Mouse (Mus musculus) thymus, postnatal 36 days (tissue): ENCODE measurements around the gene Git1.
A peak's percentile ranks its signal among the peaks of the same experiment; 100 is the strongest.

ENCODE experiments used
- DNase-seq, 2 experiments: peaks; one replicate each; pipeline ENCODE4 v3.0.0; 2022; ENCODE audit warnings: mixed read lengths in 2 of 2

The Git1 gene

DNA sequence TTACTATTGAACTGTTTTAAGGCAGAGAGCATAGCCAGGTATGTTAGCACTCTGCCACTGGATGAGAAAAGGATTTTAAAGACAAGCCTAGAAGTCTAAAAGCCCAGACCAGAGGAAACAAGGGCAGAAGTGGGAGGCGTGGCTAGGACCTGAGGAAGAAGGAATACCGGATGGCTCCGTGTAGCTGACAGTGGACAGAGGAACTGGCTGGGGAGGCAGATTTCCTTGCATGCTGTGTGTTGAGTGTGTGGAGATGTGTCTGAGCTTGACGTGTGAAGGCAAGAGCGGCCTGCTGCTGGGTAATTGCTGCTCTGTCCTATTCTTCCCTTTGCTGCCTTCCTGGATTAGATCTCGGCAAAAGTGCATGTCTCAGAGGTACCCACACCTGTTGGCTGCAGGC is 9.1 kb downstream of the Git1 start:
- DNase-seq = no peak

DNA sequence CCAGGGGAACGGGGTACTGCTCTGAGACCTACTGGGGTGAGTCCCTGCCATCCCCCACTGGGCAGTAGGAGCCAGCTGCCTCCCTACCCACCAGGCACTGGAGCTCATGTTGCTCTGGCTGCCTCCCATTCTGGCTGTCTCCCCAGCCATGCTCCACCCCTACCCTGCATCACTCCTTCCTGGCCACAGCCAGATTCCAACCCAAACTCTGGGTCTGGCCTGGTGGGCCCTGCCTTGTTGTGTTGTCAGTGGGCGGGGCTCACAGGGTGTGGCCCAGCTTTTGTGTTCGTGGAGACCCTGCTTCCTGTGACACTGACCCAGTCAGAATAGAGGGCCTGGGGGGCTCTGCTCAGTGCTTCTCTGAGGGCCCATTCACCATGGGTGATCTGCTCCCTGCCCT is 10.1 kb downstream of the Git1 start:
- no peak for DNase-seq

DNA sequence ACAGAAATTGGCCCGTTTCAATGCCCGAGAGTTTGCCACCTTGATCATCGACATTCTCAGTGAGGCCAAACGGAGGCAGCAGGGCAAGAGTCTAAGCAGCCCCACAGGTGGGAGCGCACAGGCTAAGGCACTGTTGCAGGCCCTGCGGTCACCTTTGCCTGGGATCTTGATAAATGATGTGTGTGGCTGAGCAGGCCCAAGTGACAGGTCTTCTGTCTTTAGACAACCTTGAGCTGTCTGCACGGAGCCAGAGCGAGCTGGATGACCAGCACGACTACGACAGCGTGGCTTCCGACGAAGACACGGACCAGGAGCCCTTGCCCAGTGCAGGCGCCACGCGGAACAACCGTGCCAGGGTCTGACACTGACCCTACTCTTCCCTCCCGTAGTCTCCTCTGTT is 11.0 kb downstream of the Git1 start:
- DNase-seq = no peak

DNA sequence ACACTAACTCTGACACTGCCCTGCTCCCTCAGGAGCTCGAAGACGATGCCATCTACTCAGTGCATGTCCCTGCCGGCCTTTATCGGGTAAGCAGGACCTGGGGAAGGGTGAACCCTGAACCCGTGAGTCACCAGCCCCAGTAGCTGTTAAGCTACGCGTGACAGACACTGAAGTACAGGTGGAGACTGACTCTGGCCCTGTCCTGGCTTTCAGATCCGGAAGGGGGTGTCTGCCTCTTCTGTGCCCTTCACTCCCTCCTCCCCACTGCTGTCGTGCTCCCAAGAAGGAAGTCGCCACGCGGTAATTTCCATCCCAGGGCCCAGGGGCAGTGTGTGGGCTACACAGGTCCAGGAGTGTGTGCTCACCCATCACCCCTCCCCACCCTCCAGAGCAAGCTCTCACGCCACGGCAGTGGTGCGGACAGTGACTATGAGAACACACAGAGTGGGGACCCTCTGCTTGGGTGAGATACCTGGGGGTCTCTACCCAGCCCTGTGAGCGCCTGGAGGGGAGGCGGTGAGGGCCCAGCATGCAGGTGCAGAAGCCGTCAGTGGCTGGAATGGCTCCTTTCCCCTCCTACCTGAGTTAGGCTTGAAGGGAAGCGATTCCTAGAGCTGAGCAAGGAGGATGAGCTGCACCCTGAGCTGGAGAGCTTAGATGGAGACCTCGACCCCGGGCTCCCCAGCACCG is 12.1 kb downstream of the Git1 start:
- peak in 1 of 2 experiments; percentile 20 for DNase-seq

DNA sequence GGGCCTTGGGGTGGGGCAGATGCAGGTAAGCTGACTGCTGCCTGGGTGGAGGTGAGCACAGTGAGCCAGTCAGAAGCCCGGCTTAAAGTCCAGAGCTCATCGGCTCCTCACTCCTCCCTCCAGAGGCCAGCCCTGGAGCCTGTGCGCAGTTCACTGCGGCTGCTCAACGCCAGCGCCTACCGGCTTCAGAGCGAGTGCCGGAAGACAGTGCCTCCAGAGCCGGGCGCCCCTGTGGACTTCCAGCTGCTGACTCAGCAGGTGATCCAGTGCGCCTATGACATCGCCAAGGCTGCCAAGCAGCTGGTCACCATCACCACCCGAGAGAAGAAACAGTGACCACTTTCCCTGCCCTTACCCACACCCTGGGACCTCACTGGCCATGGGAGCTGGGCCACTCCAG is 12.9 kb downstream of the Git1 start:
- DNase-seq = peak in 1 of 2 experiments; percentile 27

DNA sequence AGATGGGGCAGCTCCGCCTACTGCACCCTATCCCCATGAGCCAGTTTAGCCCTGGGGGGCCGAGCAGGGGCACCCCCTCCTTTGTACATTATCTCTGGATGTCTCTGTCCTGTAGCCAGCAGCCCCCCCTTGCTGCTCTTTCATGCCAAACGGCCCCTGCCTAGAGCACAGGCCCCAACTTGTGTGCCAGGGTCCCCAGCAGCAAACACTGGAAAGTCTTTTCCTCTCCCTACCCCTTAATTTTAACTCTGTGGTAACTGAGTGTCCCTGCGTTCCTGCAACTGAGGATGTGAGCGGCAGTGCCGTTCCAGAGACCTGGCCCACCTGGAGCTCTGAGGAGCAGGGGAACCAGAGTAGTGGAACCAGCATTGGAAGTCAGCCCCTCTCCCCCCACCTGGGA is 13.6 kb downstream of the Git1 start:
- DNase-seq = peak in 1 of 2 experiments; percentile 17

DNA sequence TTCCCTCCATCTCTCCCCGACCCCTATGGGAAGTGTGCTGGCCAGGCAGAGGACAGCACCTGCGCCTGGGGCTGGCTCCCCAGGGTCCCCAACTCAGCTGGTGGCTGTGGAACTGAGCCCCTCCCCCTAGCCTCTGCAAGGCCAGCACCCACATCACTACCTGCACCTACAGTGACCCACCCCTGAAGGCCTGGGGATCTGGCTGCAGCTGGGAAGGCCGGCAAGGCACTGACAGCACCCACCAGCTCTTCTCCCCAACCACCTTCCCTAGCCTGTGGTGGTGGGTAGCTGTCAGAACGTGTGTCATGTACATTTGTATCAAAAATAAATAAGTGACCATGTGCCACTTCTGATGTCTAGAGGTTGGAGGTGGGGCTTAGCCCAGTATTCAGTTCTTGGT is 14.1 kb downstream of the Git1 start:
- DNase-seq = no peak

- DNase-seq = peak; percentile 86 to 89
Measured at GRCm38 (mm10) chr11:77508068-77509021, 15.0 kb downstream of the Git1 start.

GRCm38 (mm10) chr11:77511336-77511735 is 18.0 kb downstream of the Git1 start:
- no peak for DNase-seq

- DNase-seq = peak; percentile 87 to 91
Measured at GRCm38 (mm10) chr11:77512891-77513810, 19.8 kb downstream of the Git1 start.

DNA sequence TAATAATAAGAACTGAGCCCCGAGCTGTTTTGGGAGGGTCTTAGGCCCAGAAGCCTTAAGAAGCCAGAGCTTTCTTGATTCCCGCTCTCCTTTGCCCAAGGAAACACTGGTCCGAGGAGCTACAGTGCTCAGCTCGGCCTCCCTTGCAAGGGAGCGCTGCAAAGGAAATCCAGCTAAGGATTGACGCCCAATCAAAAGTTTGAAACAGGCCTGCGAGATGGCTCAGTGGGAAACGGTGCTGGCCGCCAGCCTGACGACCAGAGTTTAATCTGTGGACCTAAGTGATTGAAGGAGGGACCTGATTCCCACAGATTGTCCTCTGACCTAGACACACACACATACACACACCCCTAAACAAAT is 20.4 kb downstream of the Git1 start:
- peak in 1 of 2 experiments; percentile 10 for DNase-seq

DNA sequence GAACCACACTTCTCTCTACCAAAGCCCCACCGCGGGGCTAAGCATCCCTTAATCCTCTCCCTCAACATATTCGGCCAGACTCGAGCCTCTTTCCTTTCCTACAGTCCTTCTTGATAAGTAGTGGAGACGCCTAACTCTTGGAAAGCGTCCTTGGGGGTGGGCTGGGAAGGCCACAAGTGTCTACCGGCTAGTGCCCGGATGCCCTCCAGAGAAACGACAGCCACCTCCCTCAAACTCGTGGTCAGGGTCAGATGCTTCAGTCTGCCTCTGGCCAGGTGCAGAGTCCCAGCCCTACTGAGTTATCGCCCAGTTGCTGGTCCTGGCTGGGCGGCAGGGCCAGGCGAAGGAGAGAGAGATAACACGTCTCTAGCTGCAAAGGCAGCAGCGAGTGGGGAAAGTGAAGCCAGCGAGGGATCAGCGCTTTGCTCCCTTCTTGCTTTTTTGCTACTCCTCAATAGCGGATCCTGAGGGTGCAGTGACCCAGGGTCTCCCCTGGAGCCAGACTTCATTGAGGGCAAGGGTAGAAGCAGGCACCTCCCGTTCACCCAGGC is 21.0 kb downstream of the Git1 start:
- no peak for DNase-seq

DNA sequence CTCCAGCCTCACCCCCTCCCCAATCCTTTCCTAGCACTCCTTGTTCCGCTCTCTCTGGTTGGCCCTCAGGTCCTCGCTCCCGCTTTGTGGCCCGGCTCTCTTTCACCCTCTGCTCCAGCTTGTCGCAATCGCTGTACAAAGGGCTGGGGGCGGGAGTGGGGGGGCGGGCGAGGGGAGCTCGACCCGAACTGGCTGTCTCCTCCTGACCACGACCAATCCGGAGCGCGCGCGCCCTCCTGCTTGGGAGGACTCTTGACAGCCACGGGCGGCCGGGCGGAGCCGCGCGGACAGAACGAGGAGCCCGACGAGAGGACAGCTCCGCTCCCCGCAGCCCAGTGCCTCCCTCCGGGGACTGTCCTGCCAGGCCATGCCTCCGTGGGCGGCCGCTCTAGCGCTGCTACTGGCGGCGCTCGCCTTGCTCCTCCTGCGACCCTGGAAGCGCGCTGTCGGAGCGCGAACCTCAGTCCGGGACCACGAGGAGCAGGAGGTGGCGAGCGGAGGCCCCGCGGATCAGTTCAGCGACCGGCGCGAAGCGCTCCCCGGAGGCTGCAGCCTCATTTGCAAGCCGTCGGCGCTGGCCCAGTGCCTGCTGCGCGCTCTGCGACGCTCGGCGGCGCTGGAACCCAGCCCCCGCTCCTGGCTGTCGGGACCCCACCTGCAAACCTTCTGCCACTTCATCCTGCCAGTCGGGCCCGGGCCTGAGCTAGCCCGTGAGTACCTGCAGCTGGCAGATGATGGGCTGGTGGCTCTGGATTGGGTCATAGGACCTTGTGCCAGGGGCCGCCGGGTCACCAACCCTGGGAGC is 21.7 kb downstream of the Git1 start, which contains the start of gene Abhd15:
Gene Abhd15 (plus strand): TSS at position 290 of the 805 bp plus-strand sequence.
- DNase-seq = peak; percentile 70 to 81

DNA sequence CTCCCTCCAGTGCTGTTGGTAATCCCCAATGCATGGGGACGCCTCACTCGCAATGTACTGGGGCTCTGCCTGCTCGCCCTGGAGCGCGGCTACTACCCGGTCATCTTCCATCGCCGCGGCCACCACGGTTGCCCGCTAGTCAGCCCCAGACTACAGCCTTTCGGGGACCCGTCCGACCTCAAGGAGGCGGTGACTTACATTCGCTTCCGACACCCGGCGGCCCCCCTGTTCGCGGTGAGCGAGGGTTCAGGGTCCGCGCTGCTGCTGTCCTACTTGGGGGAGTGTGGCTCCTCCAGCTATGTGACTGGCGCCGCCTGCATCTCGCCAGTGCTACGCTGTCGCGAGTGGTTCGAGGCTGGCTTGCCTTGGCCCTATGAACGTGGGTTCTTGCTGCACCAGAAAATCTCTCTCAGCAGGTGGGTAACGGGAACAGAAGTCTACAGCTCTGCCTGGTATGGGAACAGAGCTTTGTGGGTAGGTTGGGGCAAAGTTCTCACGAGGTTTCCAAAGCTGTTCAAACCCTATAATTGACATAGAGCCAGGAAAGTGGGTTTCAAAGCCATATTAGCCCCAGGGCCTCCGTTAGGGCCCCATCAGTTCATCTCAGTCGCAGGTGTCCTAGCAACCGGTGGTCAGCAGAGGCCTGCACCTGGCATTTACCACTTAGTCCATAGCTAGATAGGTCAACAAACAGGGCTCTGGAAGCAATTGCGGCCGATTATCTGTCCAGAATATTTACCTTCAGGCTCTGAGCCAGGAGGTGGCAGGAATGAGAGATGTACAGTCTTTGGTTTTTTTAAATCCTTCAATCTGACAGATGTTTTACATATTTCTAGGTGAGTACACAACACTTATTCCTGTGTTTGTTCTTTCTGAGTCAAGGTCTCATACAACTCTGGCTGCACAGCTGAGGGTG is 22.5 kb downstream of the Git1 start, which contains the start of gene Trp53i13:
Gene Trp53i13 (minus strand): TSS at position 344 of the 916 bp plus-strand sequence.
- peak; percentile 48 to 68 for DNase-seq

GRCm38 (mm10) chr11:77516553-77517425 is 23.4 kb downstream of the Git1 start:
- no peak for DNase-seq

GRCm38 (mm10) chr11:77518051-77518798 is 24.9 kb downstream of the Git1 start:
- peak; percentile 61 to 62 for DNase-seq

DNA sequence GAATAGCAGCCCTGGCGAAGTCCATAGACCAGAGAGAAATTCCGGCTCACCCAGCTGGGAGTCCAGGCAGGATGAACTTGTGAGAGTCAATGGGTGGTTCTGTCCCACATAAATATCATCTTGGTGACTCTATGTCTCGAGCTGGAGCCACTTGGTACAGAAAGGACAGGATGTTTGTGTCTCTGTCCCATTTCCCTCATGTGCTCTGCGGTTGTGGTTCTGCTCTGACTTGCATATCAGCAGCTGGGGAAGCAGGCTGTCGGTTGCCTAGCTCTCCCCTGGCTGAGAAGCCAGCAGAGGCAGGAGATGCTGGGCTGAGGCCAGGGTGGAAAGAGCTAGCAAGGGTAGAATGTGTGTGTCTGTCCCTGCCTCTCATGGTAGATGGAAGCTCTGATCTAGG is 25.7 kb downstream of the Git1 start, which contains the start of gene Gm10392:
Gene Gm10392 (minus strand): TSS at position 156 of the 400 bp plus-strand sequence.
- DNase-seq = peak; percentile 78 to 87
